Mouse (Mus musculus) gastrocnemius, postnatal 36 days (tissue): ENCODE measurements around the gene Dab2ip. TPM values are rescaled to one million over a fixed set of nuclear protein-coding genes. Genes with fewer than 3 reads are reported as not detected.

Experiments used
- DNase-seq, 2 experiments: peaks; one replicate each; pipeline ENCODE4 v3.0.0; 2022
- intact Hi-C: fragments of 180-260 bp; cut with DNase I; formaldehyde crosslinking; loops from one replicate; pipeline ENCODE4 v1.15.1; 2025
- long read RNA-seq, 2 experiments: library from polyadenylated mRNA; stranded (forward); transcript quantifications; one replicate each; pipeline ENCODE4 v2.0.0; 2021
- total RNA-seq, 2 experiments: library from RNA; stranded (reverse); gene quantifications; 2 replicates each; pipeline ENCODE4 v1.2.3; 2021

The Dab2ip gene
- 10 to 100 TPM; 37.6 to 46.5 TPM for total RNA-seq
- long read RNA-seq, experiment 1, partial matches to known transcripts, result 0 of 22 reads
- long read RNA-seq, experiment 1, other reads (novel, unspliced or antisense), result 22 of 22 reads
- long read RNA-seq, experiment 2, partial matches to known transcripts, result 3 of 23 reads
- long read RNA-seq, experiment 2, other reads (novel, unspliced or antisense), result 20 of 23 reads

DNA sequence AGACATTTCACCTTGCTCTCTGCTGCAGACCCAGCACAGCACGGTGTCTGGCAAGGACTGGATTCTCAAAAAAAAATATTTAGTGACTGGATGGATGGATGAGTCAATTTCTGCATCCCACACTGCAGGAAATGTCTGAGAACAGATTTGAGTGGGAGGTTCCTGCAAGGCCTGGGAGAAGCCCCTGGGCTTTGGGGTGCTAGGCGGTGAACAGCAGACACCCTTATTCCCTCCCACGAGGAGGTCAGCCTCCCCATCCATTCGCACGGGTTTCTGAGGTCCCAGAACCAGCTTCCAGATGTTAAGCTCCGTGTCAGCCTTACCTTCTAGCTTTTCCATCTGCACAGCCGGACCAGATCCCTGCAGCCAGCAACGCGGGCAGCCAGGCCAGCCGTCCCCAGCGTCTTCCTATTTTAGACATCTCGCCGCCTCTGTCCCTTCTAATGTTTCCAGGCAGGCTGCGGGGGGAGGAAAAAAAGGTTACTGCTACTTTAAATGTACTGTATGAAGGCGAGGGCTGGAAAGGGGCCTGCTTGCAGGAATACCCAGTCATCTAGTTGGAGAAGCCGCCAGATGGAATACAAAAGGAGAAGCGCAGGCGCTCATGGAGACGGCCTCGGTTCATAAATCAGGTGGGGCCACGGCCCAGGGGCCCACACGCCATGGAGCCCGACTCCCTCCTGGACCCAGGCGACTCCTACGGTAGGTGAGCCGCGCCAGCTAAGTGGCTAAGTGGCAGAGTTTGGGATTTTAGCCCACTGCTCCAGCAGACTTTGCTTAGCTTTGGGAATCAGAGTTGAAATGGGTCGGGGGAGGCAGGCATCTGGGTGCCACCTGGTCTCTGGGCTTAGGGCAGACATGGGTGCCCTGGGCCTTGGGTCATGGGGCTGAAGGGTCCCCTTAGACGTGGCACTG, at the start of gene Dab2ip:
Dab2ip (plus strand) TSS at position 356 of the 915 bp plus-strand sequence.
- peak; percentile 44 to 52 for DNase-seq
- intact Hi-C loops, result no loop called here

DNA sequence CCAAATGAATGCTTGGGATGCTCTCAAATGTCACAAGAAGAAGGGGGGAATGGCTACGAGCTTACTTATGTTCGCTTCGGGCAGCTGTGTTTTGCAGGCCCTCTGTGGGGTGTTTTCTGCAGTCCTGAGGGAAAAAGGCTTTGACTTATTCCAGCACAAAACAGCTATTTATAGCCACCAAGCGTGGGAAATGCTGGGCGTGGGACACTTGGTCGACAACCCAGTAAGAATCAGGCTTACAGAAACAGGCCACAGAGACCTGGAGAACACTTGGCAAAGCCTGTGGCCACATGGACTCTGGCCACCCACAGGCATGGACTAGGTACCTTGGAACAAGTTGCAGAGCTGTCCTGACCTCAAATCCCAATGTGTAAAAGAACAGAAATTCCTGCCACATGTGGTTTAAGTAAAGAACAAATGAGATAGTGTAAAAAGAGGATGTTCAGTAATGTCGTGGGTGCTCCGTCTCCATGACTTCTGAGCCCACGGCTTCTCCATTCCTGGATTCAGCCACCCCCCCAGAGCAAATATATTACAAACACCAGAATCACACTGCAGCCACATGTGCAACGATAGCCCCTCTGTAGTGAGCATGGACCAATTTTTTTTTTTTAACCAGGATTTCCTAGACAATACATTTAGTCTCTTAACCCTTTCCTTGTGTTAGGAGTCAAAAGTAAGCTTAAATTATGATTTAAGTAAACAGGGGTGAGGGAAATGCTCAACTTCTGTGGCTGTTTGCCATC, 49.3 kb upstream of the Dab2ip start:
- DNase-seq, result peak; percentile 60 to 62
- intact Hi-C loops, result no loop called here

DNA sequence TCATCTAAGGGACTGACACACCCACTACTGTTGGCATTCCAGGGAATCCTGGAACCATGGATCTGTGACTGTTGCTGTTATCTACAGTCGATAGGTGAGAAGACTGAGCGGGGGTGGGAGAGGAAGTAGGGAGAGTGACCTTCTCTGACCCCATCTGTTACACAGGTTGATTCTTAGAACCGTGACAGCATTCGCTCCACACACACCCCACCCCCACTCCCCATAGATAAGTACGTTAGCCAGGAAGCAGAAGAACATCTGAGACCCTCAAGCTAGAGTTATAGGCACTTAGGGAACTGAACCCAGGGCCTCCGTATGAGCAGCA, 48.8 kb upstream of the Dab2ip start:
- intact Hi-C loops, result no loop called here
- no peak for DNase-seq

DNA sequence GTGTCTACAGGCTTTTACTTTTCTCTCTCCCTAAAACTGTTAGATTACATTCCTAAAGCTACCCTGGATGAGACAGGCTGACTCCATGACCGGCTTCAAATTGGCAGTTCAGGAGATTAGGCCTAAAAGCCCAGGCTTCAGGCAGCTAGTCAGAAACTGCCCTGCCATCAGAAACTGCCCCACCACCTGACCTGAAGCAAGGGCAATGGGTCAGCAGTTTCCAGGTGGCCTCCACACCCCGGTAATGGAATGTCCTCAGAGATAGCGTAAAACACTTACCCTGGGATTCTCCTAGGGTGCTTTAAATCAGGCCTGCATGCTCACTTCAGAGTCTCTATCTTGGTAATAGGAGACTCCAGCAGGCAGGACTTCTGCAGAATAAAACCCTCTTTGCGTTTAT, 48.2 kb upstream of the Dab2ip start:
- DNase-seq, result no peak
- intact Hi-C loops, result loop anchor here (5.0 kb wide), 1 partner anchor 223 kb away; no protein-coding TSS in a partner anchor

DNA sequence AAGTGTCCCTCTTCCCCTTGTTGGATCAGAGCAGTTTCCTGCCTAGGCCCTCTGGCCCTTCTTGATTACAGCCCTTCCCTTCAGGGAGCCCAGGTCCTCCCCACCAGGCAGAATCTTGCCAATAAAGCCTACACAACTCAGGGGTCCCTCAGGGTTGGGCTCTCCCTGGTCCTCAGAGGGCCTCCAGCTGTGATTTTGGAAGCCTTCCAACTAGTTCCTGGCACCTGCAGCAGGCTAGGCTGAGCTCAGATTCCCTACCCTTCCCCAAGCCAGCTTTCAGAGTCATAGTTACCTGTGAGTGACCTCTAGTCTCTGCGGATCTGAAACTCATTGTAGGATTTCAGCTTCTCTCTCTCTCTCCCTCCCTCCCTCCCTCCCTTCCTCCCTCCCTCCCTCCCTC, 47.1 kb upstream of the Dab2ip start:
- intact Hi-C loops, result loop anchor here (5.0 kb wide), 1 partner anchor 224 kb away; no protein-coding TSS in a partner anchor

DNA sequence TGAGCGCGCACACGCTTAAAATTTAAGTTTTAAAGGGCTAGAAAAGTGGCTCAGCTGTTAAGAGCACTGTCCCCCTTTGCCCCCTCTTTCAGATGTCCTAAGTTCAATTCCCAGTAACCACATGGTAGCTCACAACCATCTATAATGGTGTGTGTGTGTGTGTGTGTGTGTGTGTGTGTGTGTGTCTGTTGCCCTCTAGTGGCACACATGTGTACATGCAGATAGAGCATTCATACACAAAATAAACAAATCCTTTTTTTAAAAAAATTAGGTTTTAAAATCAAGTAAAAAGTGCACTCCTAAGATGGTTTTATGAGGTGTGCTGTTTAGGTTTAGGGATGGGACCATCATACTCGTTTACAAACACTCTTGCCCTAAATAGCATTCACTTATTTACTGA, 45.8 kb upstream of the Dab2ip start:
- intact Hi-C loops, result loop anchor here (5.0 kb wide), 1 partner anchor 225 kb away; no protein-coding TSS in a partner anchor
- no peak for DNase-seq

More for the DNA sequence above, 47.1 kb upstream of the Dab2ip start:
- DNase-seq, result no peak

DNA sequence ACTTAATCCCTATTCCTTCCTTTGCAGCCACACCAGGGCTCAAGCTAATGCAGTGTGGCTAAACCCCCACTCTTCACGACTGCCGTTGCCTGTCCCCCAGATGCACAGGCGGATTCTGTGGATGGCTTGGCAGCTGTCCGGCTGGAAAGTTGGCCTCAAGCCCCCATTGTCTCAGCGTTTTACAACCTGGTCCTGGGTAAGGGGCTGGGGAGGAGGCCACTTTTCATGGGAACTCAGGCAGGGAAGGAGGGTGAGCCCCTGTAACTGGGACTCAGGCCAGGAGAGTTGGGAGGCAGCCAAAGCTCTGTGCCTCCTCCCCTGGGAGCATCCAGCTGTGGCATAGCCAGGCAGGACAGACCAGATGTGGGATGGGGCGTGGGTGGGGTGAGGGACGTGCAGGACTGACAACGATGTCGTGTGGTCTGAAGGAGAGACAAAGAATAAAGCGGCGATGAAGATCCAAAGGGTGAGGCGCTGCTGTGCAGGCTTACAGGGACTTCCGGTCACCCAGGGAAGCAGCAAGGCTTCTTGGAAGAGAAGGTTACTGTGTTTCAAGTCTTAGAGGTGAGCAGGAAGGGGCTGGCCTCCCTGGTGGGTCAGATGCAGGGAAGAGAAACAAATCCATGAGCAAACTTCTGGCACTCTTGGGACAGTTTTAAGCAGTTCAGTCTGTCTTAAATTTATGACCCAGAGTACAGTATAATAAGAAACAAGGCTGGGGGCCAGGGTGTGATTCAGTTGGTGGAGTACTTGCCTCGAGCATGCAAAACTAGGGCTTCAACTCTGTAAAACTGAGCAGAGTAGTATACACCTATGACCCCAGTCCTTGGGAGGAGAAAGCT, 43.8 kb upstream of the Dab2ip start:
- intact Hi-C loops, result loop anchor here (5.0 kb wide), 1 partner anchor 227 kb away; no protein-coding TSS in a partner anchor
- peak; percentile 61 to 67 for DNase-seq

DNA sequence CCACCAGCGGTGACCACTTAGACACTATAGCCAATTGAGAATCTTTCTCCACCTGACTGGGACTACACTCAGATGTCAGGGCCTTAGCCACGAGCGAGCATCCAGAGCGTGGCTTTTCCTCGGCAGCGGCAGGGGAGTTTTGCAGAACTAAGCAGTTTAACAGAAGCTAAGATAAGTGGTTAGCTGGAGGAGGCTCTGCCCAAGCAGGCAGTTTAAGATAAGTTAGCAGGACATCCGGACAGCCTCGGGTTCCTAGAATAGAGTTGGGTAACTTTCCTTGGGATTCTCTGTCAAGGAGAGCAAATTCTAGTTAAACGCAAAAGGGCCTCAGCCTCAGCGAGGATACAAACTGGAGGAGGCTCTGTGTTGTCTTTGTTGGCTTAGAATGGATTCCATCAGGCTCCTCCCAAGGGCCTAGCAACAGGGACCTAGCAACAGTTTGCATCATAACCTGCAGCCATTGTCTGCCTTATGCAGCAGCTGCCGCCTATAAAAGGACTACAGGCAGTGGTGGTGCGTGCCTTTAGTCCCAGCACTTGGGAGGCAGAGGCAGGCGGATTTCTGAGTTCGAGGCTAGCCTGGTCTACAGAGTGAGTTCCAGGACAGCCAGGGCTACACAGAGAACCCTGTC, 31.3 kb upstream of the Dab2ip start:
- intact Hi-C loops, result no loop called here

DNA sequence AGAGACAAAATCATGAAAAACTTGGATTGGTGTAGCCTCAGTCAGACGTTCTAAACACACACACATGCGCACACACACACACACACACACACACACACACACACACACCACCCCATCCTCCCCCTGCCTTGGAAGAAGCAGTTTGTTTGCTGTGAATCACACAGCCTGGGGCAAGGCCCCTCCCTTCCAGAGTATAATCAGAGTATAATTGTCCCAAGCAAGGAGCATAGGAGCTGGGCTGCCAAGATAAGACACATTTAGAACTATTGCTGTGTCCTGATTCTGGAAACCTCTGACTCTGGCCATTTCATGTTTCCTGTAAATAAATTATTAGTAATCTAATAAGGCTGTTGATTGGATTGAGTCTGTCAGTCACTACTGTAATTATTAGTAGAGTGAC, 29.0 kb upstream of the Dab2ip start:
- intact Hi-C loops, result no loop called here
- no peak for DNase-seq

More for the DNA sequence above, 31.3 kb upstream of the Dab2ip start:
- no peak for DNase-seq

DNA sequence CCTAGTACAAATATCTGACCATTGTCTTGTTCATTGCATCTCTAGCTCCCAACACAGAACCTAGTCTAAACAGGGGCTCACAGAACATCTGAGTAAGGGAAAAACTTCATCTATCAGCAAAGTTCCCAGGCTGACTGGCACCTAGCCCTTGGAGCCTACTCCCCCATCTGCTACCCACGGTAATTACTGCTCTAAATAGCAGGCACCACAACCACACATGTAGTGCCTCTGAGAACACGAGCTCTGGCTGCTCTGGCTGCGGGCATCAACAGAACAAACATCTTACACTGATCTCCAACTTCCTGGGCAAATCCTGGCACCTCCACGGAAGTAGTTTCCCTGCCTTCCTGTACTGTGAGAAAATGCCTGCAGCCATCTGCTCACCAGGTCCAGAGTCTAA, 28.2 kb upstream of the Dab2ip start:
- intact Hi-C loops, result no loop called here
- DNase-seq, result no peak

DNA sequence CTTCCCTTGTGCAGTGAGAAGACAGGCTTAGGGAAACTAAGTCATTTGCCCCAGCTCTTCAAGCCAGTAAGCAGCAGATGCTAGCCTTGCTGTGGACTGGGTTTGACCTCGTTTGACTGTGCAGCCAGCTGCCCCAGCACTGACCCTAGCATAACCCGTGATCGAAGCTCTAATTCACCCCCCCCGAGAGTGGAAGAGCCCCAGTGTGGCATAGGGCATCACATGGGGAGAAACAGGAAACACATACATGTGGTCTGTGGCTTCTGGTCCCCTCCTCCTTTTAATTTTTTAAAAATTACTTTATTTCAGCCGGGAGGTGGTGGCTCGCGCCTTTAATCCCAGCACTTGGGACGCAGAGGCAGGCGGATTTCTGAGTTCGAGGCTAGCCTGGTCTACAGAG, 27.3 kb upstream of the Dab2ip start:
- intact Hi-C loops, result no loop called here
- DNase-seq, result no peak

DNA sequence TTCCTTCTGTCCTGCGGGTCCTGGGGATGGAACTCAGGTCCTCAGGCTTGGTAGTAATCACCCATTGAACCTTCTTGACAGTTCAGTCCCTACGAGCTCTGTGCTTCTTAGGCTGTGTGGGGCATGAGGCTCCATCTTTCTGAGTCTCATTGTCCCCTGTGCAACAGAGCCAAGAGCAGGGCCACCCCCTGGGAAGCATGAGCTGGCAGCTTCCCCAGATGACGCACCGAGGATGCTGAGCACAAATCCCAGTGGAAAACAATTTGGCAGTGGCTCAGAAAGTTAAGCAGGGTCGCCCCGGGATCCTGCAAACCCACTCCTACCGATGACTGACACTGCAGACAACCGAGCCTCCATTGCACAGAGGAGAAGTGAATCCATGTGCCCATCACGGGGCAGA, 24.4 kb upstream of the Dab2ip start:
- DNase-seq, result peak in 1 of 2 experiments; percentile 15
- intact Hi-C loops, result no loop called here

DNA sequence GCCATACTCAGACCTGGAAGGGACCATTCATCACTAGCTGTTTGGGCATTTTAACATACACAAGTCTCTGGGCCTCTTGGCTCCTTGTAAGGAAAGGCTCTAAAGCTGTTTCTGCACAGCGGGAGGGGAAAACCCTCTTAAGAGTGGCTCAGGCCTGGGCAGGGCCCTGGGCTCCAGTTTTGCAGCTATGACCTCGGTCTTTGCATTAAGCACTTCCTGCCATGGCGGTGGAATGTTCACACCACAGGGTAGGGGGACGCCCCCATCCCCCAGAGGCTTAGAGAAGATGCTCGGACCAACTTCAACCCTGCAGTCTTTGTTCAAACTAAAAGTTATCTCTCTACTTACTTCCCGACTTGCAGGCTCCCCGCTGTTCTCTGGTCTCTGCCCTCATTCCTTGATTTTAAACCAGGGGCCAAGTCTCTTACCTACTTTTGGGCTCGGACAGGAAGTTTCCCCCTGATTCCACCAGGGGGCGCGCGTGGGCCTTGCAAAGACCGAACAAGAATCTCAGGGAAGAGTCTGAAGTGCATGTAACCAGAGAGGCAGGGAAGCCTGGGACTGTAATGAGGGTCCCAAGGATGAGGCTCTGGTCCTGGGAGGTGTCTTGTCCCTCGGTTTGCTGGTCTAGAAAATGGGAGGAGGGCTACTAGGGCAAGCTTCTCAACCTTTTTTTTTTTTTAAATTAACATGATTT, 18.6 kb upstream of the Dab2ip start:
- DNase-seq, result peak; percentile 82 to 83
- intact Hi-C loops, result loop anchor here (1.0 to 2.0 kb wide), 2 partner anchors 369 to 391 kb away; no protein-coding TSS in a partner anchor

DNA sequence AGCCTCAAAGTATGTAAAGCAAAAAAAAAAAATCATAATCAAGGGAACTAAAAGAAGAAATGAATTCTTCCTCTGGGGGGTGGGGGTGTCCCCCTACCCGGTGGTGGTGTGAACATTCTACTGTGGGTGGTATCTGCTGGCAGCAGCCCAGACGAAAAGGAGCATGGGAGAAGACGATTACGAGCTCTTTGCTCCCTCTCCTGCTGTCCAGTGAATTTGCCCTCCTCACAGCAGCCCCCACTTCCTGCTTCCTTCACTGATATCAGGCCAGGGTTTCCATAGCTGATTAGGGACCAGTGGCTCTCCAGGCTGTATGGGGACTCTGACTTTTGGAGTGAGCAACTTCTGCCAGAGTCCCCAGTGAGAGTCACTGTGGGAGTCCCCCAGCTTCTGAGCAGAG, 17.3 kb upstream of the Dab2ip start:
- no peak for DNase-seq
- intact Hi-C loops, result no loop called here

DNA sequence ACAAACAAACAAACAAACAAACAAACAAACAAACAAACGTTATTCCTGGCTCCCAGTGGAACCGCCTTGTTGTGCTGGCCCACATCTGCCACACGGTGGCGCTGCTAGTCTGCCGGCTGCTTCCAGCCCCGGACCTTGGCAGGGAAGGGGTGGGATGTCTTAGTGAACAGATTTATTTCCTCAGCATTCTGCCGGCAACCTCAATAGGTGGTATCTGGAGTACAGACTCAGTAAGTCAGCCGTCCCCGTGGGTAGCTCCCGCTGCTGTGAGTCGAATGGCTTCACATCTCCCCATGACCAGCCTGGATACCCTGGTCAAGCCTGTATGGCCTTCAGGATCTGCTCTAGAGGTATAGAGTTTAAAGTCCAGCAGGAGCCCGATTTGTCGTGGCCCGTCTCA, 13.3 kb upstream of the Dab2ip start:
- peak in 1 of 2 experiments; percentile 59 for DNase-seq
- intact Hi-C loops, result loop anchor here (2.0 to 5.0 kb wide), 4 partner anchors 38 to 362 kb away; no protein-coding TSS in a partner anchor

DNA sequence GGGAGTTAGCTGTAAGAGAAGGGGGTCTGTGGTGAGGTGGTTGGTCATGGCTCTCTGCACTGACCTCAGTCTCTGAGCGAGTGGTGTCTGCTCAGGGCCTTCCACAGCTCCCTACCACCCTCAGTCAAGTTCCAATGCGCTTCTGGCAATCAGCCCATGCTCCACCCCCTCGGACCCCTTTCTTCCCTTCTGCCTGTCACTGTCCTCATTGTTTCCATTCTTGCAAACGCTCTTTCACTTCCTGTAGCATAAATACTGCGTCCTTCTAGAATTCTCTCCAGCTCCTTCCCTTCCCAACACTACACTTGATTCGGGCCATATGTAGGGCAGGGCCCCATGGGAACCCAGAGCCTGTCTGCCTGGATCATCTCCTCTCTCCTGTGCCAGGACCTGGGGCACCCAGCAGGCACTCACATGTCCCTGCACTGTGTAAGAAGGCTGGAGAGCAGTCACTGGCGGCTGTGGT, 12.9 kb upstream of the Dab2ip start:
- no peak for DNase-seq
- intact Hi-C loops, result loop anchor here (2.0 to 5.0 kb wide), 4 partner anchors 37 to 362 kb away; no protein-coding TSS in a partner anchor

DNA sequence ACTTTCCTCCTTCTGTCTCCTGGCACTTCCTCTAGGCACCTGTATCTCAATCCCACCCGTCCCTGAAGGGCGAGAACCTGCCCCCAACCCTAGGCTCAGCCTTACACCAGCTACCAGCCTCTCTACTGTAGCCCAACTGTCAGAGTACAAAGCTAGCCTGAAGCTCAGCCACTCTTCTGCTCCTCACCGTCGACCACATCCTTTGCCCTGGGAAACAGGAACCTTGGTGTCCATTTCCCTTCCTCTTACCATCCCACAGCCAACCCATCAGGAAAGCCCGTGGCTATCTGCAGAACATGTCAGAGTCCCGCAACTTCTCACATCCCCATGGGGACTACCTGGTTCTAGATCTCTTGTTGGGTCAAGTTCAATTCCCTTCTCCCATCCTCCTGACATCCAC, 11.6 kb upstream of the Dab2ip start:
- no peak for DNase-seq
- intact Hi-C loops, result loop anchor here (5.0 kb wide), 3 partner anchors 36 to 186 kb away; no protein-coding TSS in a partner anchor

DNA sequence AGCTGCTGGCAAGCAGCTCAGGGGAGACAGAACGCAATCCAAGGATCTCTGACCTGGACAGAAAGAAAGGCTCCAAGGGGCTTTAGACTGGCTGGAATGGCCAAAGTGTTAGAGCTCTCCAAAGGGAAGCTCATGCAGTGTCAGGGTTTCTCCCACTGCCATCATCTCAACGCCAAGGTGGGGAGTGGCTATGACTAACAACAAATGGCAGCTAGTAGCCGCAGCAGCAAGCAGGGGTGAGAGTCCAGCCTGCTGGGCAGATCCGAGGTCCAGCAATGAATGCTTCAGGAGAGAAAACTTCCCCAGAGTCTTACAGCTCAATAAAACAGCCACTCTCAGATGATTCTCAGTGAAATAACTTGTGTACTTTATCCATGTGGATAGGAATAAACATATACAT, 8.9 kb upstream of the Dab2ip start:
- intact Hi-C loops, result loop anchor here (5.0 kb wide), 3 partner anchors 33 to 183 kb away; no protein-coding TSS in a partner anchor

DNA sequence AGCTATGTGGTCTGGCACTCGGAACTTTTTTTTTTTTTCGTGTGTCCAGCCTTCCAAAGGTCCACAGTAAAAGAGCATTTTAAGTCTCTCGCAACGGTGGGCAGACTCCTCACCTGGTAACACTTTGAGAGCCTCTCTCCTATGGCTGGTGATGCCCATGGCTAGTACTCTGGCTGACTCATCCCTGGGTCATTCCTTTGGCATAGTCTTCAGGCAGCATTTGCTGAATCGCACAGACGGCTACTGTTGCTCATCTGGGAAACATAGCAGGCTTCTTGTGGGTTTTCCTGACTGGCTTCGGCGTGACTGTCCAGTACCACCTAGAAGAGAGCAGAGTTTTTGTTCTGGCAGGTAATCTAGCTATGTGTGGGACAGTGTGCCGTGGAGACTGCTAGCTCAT, 8.0 kb upstream of the Dab2ip start:
- no peak for DNase-seq
- intact Hi-C loops, result no loop called here

More for the DNA sequence above, 8.9 kb upstream of the Dab2ip start:
- DNase-seq, result no peak
